Mouse (Mus musculus) hindbrain, embryonic 14.5 days (tissue): ENCODE measurements at regions not wholly inside any gene's neighbourhood (a gene's known extent, or its start where the extent isn't known, plus 50 kb on each side); places are given as distances from the start of the nearest gene placed in this dataset.

Experiments used
- ATAC-seq: fragments of 200-750 bp; cut with Nextera tagmentation; 2 replicates; pipeline ENCODE4 v1.8.0; 2017; ENCODE audit warnings: moderate number of reproducible peaks, mild to moderate bottlenecking, moderate TSS enrichment, moderate library complexity; ENCODE audit not compliant: low FRiP score
- DNase-seq: peaks from one replicate; pipeline ENCODE4 v3.0.0-alpha.2; 2015; ENCODE audit warnings: low spot score
- H3K27ac ChIP-seq: fragments of 300-500 bp; sonication (generic); 2 replicates; pipeline ENCODE4 v1.5.1; 2014; ENCODE audit warnings: mild to moderate bottlenecking, moderate library complexity
- H3K27me3 ChIP-seq: fragments of 300-500 bp; sonication (generic); 2 replicates; pipeline ENCODE4 v1.6.1; 2014; ENCODE audit warnings: mild to moderate bottlenecking, low read length, mixed read lengths; ENCODE audit not compliant: control insufficient read depth, insufficient read depth
- H3K36me3 ChIP-seq: fragments of 300-500 bp; sonication (generic); replicated peaks from 2 replicates; pipeline ENCODE4 v1.6.1; 2014; ENCODE audit not compliant: control insufficient read depth, insufficient read depth
- H3K4me1 ChIP-seq: fragments of 300-500 bp; sonication (generic); replicated peaks from 2 replicates; pipeline ENCODE4 v1.6.1; 2014; ENCODE audit warnings: antibody characterized with exemption, low read length, mixed read lengths; ENCODE audit not compliant: control insufficient read depth, insufficient read depth
- H3K4me2 ChIP-seq: fragments of 300-500 bp; sonication (generic); replicated peaks from 2 replicates; pipeline ENCODE4 v1.6.1; 2014; ENCODE audit warnings: mild to moderate bottlenecking, moderate library complexity
- H3K4me3 ChIP-seq: fragments of 300-500 bp; sonication (generic); replicated peaks from 2 replicates; pipeline ENCODE4 v1.5.1; 2014; ENCODE audit warnings: mild to moderate bottlenecking, low read length
- H3K9ac ChIP-seq: fragments of 300-500 bp; sonication (generic); 2 replicates; pipeline ENCODE4 v1.6.1; 2014
- H3K9me3 ChIP-seq: fragments of 300-500 bp; sonication (generic); 2 replicates; pipeline ENCODE4 v1.6.1; 2016; ENCODE audit warnings: low read length; ENCODE audit not compliant: control insufficient read depth
- WGBS: fragments of 180-500 bp; shearing (Covaris S2); extraction: QIAGEN DNeasy Blood & Tissue Kit; methylation state at CpG from one replicate; pipeline ENCODE4 v1.1.7; 2014; 5-methylcytosine and 5-hydroxymethylcytosine counted together

- ATAC-seq = no peak
- H3K9me3 ChIP-seq = no peaks in the 10 kb centered on the region
- 71% methylated on average over 1 of the region's 1 CpGs for WGBS
Observed at GRCm38 (mm10) chr14:33765767-33766166, 157.6 kb upstream of the Gdf10 start.

GRCm38 (mm10) chr14:33772374-33772773 is 151.0 kb upstream of the Gdf10 start:
- Histone ChIP-seq H3K9ac (no peak overlapping the region), H3K4me3 (no peak overlapping the region), H3K4me2 (no peak overlapping the region), H3K36me3 (no peaks in the 10 kb centered on the region), H3K4me1 (no peaks in the 10 kb centered on the region), H3K27me3 (no peaks in the 10 kb centered on the region), H3K27ac (no peak overlapping the region), H3K9me3 (no peaks in the 10 kb centered on the region)
- WGBS = 91% methylated on average over 3 of the region's 3 CpGs
- ATAC-seq (no peak), DNase-seq (no peak)

More at GRCm38 (mm10) chr14:33765767-33766166, 157.6 kb upstream of the Gdf10 start:
- H3K4me1 ChIP-seq = no peaks in the 10 kb centered on the region
- no peak overlapping the region for H3K9ac ChIP-seq
- H3K27ac ChIP-seq = no peak overlapping the region
- no peak overlapping the region for H3K4me3 ChIP-seq
- H3K4me2 ChIP-seq = no peak overlapping the region
- H3K27me3 ChIP-seq = no peaks in the 10 kb centered on the region
- H3K36me3 ChIP-seq = no peaks in the 10 kb centered on the region
- no peak for DNase-seq

GRCm38 (mm10) chr14:33789556-33789955 is 133.8 kb upstream of the Gdf10 start:
- no peaks in the 10 kb centered on the region for H3K4me1 ChIP-seq
- no peaks in the 10 kb centered on the region for H3K9me3 ChIP-seq
- H3K9ac ChIP-seq = no peak overlapping the region
- no peak for DNase-seq
- no peak overlapping the region for H3K4me3 ChIP-seq
- no peak for ATAC-seq
- no peak overlapping the region for H3K4me2 ChIP-seq
- 21% methylated on average over 2 of the region's 2 CpGs for WGBS
- H3K27me3 ChIP-seq = no peaks in the 10 kb centered on the region
- H3K36me3 ChIP-seq = no peaks in the 10 kb centered on the region
- H3K27ac ChIP-seq = no peak overlapping the region

- H3K4me1 ChIP-seq = no peaks in the 10 kb centered on the region
- DNase-seq (no peak), ATAC-seq (no peak)
- 70% methylated on average over 3 of the region's 3 CpGs for WGBS
- no peak overlapping the region for H3K9ac ChIP-seq
- no peak overlapping the region for H3K4me3 ChIP-seq
- H3K9me3 ChIP-seq = no peaks in the 10 kb centered on the region
- no peak overlapping the region for H3K4me2 ChIP-seq
- no peaks in the 10 kb centered on the region for H3K36me3 ChIP-seq
- no peak overlapping the region for H3K27ac ChIP-seq
- H3K27me3 ChIP-seq = no peaks in the 10 kb centered on the region
Observed at GRCm38 (mm10) chr14:33794262-33794661, 129.1 kb upstream of the Gdf10 start.

GRCm38 (mm10) chr14:33797551-33798303 is 125.7 kb upstream of the Gdf10 start:
- no peak for DNase-seq
- 64% methylated on average over 15 of the region's 15 CpGs for WGBS
- H3K36me3 ChIP-seq = no peaks in the 10 kb centered on the region
- 0 out of 2 replicates have a peak, but pooled peaks have one; percentile 59 for ATAC-seq
- H3K9me3 ChIP-seq = no peaks in the 10 kb centered on the region
- no peaks in the 10 kb centered on the region for H3K4me1 ChIP-seq
- no peaks in the 10 kb centered on the region for H3K27me3 ChIP-seq
- no peak overlapping the region for H3K4me2 ChIP-seq
- H3K27ac ChIP-seq = no peak overlapping the region
- no peak overlapping the region for H3K4me3 ChIP-seq
- H3K9ac ChIP-seq = no peak overlapping the region

GRCm38 (mm10) chr14:33804321-33804720 is 119.1 kb upstream of the Gdf10 start:
- DNase-seq = no peak
- Histone ChIP-seq H3K9me3 (no peaks in the 10 kb centered on the region), H3K4me1 (peaks cover 5% of the 10 kb centered on the region; the same call in 1 of the 2 replicates), H3K27ac (no peak overlapping the region), H3K9ac (no peak overlapping the region), H3K4me3 (no peak overlapping the region), H3K27me3 (no peaks in the 10 kb centered on the region), H3K4me2 (no peak overlapping the region), H3K36me3 (no peaks in the 10 kb centered on the region)
- ATAC-seq = no peak
- WGBS = 92% methylated on average over 3 of the region's 3 CpGs

- Histone ChIP-seq H3K4me2 (no peak overlapping the region), H3K9me3 (no peaks in the 10 kb centered on the region), H3K4me3 (no peak overlapping the region), H3K36me3 (no peaks in the 10 kb centered on the region), H3K27me3 (no peaks in the 10 kb centered on the region), H3K9ac (no peak overlapping the region), H3K4me1 (peaks cover 5% of the 10 kb centered on the region; the same call in 1 of the 2 replicates), H3K27ac (no peak overlapping the region)
- no peak for DNase-seq
- no peak for ATAC-seq
- 49% methylated on average over 6 of the region's 6 CpGs for WGBS
Observed at GRCm38 (mm10) chr14:33804721-33805120, 118.7 kb upstream of the Gdf10 start.

- no peaks in the 10 kb centered on the region for H3K36me3 ChIP-seq
- no peak overlapping the region for H3K27ac ChIP-seq
- H3K9me3 ChIP-seq = no peaks in the 10 kb centered on the region
- DNase-seq (no peak), ATAC-seq (no peak)
- no peak overlapping the region for H3K9ac ChIP-seq
- H3K4me1 ChIP-seq = peaks cover 5% of the 10 kb centered on the region; the same call in 1 of the 2 replicates
- no peaks in the 10 kb centered on the region for H3K27me3 ChIP-seq
- WGBS = 66% methylated on average over 7 of the region's 7 CpGs
- H3K4me3 ChIP-seq = no peak overlapping the region
- H3K4me2 ChIP-seq = no peak overlapping the region
Observed at GRCm38 (mm10) chr14:33807196-33807595, 116.2 kb upstream of the Gdf10 start.

- no peaks in the 10 kb centered on the region for H3K36me3 ChIP-seq
- H3K27me3 ChIP-seq = no peaks in the 10 kb centered on the region
- H3K4me2 ChIP-seq = no peak overlapping the region
- WGBS = 74% methylated on average over 11 of the region's 11 CpGs
- no peak for ATAC-seq
- no peak for DNase-seq
- no peaks in the 10 kb centered on the region for H3K9me3 ChIP-seq
- no peak overlapping the region for H3K9ac ChIP-seq
- peaks cover 5% of the 10 kb centered on the region; the same call in 1 of the 2 replicates for H3K4me1 ChIP-seq
- no peak overlapping the region for H3K27ac ChIP-seq
- H3K4me3 ChIP-seq = no peak overlapping the region
Observed at GRCm38 (mm10) chr14:33808593-33809265, 114.7 kb upstream of the Gdf10 start.
